8 mouse cellular contexts compared by ENCODE assay signal in genomic region chr7:68823189-68823588, GRCm38 (mm10).
DNase-seq lines count a peak whose midpoint lies in the region; ATAC-seq and TF ChIP-seq lines count a peak whose summit lies in the region.

No protein-coding gene starts in this region.

- intact Hi-C loops in heart, postnatal 14 days (cut with DNase I), result loop anchor here (1.0 to 5.0 kb wide), 5 partner anchors 76 to 341 kb away; partner anchors contain the start of gene Arrdc4

- no peak for ATAC-seq in G1E (ENCODE audit: extremely low read depth, insufficient number of reproducible peaks, low FRiP score, poor library complexity, severe bottlenecking)

- peaks cover 45% of the 10 kb centered on the region for H3K9me3 ChIP-seq in G1E (replicated peaks)

- TF ChIP-seq CTCF in G1E (IDR thresholded peaks at IDR 0.05; ENCODE audit: low read depth, low read length), result peak; percentile 46; the same call in 1 of the 2 replicates

- no peaks in the 10 kb centered on the region for H3K27me3 ChIP-seq in G1E (ENCODE audit: insufficient read depth, low read length)

- H3K4me1 ChIP-seq in G1E (ENCODE audit: insufficient read depth, low read depth, low read length), result no peaks in the 10 kb centered on the region

- no peak for DNase-seq in G1E (ENCODE audit: low spot score)
- DNase-seq in adrenal gland, postnatal 14 days, result peak; percentile 69
- DNase-seq in embryo, embryonic 11 days, result peak; percentile 75
- peak; percentile 60 to 75 for DNase-seq in heart, postnatal 14 days
- DNase-seq in kidney, postnatal 25 days, result peak; percentile 47 to 63
- DNase-seq in lung, postnatal 36 days, result peak; percentile 69
- DNase-seq in retina, postnatal 7 days (ENCODE audit: low read depth, low spot score), result peak; percentile 49
- no peak for DNase-seq in T-cell, adult 2 months (ENCODE audit: low spot score)

- no peak overlapping the region for H3K4me3 ChIP-seq in G1E (ENCODE audit: low read depth, low read length)

- H3K36me3 ChIP-seq in G1E (replicated peaks), result no peaks in the 10 kb centered on the region

Comparison
In these comparisons a context has a peak if more than half of its experiments do, and no peak if none do; other contexts are left out.
1. DNase-seq: peak in adrenal gland, postnatal 14 days (single experiment), embryo, embryonic 11 days (single experiment), heart, postnatal 14 days (2 of 2), kidney, postnatal 25 days (2 of 2), lung, postnatal 36 days (single experiment) and retina, postnatal 7 days (single experiment); none in G1E (single experiment) and T-cell, adult 2 months (single experiment).